Mouse (Mus musculus) hindlimb bud, embryonic 11.5 days (tissue): ENCODE data around the gene Tfap2e.

Experiments used
- DNase-seq: peaks from one replicate; pipeline ENCODE4 v3.0.0-alpha.2; 2012; ENCODE audit warnings: low read depth, low spot score; ENCODE audit errors: extremely low spot score

Tfap2e gene

DNA sequence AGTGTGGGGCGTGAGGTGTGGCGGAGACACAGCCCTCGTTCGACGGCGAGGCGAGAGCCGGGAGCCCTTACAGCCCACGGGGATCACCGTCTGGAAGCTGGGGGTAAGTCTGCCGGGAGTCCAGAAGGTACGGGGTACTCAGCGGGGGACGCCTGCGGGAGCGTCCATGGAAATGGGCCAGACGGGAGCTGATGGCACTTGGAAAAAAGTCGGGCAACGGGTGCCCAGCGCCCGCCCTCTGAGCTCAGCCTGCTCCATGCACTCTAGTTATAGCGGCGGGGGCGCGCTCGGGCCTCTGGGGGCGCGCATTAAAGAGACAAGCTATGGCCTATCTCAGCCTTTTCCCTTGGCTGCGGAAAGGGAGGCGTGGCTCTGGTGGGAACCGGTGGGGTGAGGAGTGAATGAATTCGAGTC, at the start of gene Tfap2e:
Tfap2e (minus strand) TSS at position 240 of the 414 bp plus-strand sequence.
- no peak for DNase-seq

DNA sequence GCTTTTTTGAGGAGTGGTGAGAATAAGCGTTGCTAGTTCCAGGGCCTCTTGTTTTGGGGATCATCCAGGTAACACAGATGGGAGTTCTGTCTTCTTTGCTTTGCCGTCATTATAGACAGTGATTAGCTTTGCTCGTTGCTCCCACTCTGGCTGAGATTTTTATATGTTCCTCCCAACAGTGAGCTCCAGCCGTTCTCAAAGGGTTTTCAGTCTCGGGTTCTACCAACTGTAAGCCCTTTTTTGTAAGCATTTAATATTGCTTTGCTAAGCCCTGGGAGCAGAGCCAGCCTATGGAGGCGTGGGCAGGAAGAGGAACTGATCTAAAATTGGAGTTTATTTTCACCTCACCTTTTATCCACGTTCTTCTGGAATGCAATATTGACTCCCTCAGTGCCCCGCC, 47.0 kb upstream of the Tfap2e start:
- DNase-seq = no peak

DNA sequence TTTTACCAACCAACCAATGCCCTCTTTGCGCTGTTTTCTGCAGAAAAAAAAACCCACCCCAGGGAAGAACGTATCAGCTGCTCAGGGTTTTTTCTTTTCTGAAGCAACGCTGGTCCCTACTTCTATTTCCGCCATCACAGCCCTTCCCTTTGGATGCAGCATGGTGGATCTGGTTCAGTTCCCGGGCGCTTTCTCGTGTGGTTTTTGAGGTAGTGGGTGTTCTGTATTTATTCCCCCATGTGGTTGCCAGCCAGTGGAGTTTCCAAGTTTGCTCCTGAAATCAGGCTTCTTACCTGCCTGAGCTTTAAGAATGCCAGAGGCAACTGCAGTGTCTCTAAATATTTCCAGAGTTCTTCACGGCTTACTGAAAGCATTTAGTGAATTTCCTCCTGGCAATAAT, 46.5 kb upstream of the Tfap2e start:
- DNase-seq = no peak

DNA sequence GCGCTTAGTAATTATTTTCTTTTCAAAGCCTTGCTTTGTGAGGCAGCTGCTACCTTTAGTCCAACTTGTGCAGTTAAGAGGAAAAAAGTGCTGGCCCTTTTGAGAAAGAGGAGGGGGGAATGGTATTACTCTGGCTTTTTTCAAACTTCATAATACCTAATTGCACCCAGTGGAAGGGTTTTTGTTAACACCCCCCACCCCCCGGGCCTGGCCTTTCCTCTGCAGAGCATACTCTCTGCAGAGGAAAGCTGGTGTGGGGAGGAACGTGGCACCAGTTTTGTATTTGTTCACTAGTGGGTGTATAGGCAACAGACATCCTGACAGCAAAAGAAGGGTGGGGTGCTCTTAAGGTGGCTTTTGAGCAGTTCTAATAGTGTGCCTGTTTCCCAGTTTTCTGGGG, 45.8 kb upstream of the Tfap2e start:
- no peak for DNase-seq

DNA sequence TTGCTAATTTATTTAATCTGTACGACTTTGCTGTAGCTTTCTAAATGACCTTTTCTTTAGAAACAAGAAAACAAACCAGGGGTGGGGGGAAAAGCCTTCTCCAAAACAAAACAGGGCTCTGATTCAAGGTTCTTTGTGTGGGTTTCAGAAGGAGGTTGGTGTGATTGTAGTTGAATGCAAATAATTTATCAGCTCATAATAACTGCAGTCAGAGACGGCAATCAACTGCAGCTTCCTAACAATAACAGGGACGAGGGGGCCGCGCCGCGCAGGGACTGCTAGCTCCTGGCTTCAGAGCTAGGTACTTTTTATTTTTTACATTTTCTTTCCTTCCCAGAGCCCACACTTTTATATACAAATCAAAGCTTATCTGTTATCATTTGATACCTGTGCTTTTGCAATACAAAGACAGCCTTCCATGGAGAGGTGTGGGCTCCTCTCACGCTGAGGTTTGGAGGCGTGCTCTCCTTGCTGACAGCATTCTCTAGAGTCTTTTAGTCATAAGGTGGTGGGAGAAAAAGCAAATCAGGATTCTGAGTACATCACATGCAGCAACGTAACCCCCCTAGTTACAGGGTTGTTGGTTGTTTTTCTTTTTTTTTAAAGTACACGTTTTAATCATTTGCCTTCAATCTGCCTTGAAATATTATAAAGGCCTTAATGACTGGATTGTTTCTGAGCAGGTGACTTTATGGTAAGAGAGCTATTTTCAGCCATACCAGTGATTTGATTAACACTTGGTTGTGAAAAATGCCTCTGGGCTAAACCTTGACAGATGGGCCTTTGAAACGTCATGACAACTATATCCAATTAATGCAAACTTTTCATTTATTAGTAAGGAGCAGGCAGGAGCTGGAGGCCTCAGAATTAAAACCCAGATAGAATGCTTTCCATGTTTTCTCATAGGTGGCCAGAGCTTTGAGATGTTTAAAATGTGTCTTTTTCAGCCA, 44.1 kb upstream of the Tfap2e start:
- DNase-seq = no peak

DNA sequence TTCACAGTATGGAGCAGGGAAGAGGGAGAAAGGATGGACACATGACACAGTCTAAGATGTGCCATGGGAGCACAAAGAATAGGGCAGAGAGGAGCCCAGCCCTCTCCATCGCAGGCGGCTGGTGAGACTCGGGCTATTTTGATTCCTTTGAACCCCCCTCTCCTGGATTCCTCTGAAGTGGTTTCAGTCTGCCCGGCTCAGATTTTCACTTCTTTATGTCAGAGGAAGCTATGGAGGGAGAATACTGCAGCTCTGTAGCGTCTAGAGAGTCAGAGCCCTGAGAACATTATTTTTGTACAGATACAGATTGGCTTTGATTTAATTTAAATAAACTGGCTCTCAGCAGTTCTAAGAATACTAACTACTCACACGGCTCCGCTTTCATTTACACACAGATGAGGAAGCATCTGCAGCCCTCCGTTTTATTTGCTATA, 43.1 kb upstream of the Tfap2e start:
- DNase-seq = no peak

DNA sequence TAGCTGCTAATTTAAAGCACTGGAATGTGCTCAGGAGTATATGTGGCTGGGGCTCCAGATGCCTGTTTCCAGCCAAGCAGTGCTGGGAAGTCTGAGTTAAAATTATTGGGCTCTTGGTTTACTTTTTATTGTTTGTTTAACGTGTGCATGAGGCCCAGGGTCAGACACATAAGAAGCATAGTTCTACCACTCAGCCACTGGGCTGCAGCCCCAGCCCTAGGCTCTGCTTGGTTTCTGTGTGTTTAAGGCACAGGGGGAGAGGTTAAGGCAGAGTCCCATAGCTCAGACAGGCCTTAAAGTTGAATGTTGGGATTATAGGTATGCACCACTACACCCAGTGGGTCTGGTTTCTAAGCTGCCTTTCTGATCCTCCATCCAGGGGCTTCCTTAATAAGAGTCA, 39.1 kb upstream of the Tfap2e start:
- DNase-seq = no peak

DNA sequence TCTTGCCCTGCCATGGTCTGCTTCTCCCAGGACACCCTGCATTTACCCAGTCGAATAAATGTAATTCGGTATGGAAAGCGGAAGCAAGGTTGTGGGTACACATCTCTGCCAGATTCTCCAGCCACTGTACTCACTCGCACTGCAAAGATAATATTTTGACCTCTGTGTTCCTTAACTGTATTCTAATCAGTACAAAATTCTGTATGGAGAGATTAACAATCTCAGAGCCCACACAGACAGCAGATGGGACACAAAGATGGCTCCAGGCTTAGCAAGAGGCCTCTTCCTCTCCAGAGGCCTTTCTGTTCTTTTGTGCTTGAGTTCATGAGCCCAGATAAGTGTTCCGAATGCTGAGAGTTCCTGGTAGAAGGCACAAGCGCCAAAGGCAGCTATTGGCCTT, 37.8 kb upstream of the Tfap2e start:
- no peak for DNase-seq

DNA sequence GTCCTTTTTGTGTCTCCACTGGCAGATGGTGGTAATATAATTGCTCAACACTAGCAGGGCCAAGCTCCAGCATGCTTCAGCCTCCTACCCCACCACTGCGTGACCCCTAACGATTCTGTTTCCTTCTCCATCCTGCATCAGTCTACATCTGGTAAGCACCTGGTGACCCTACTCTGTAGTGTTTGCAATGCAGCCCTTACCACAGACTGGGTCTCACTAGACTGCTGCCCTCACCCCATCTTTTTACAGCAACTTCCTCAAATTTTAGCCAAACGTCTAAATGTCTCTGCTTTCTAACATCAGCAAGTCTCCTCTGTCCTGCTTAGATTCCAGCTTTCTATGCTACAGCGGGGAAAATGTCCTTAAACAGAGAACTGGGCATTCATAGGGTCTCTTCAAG, 34.8 kb upstream of the Tfap2e start:
- DNase-seq = no peak

DNA sequence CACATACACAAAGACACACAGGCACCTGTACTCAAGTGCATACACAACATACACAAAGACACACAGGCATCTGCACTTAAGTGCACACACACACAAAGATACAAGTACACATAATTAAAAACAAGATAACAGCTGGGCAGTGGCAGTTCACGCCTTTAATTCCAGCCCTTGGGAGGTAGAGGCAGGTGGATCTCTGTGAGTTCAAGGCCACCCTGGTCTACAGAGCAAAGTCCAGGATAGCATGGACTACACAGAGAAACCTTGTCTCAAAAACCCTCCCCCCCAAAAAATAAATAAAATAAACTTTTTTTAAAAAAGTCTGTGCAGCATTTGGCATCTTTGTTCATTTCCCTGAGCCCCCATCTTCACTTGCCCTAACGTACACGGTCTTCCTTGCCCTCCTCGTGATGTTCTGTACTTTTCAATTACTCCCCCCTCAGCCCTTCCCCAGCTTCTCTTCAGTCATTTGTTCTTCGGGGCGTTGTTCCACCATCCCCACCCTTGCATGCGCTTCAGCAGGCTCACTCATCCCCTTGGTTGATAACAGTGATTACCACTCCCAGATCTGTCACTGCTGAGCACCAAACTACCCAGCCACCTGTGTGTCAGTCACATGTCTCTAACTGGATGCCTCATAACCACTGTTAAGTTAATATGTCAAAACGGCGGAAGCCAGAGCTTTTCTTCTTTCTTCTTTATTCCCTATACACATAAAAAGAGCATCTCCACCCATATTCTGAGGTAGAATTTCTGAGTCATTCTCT, 33.9 kb upstream of the Tfap2e start:
- DNase-seq = no peak

DNA sequence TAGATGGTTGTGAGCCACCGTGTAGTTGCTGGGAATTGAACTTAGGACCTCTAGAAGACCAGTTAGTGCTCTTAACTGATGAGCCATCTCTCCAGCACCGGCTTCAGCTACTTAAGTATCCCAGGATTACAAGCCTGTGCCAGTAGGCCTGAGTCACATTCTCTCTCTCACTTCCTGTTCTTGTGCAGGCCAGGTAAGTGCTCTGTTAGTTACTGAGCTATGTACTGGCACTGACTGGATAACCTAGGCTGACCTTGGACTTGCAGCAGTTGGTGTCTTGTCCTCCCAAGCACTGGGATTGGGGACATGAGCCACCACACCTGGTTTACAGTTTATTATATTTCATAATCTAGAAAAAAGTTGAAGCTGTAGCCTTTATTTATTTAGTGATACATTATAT, 27.4 kb upstream of the Tfap2e start:
- DNase-seq = no peak

DNA sequence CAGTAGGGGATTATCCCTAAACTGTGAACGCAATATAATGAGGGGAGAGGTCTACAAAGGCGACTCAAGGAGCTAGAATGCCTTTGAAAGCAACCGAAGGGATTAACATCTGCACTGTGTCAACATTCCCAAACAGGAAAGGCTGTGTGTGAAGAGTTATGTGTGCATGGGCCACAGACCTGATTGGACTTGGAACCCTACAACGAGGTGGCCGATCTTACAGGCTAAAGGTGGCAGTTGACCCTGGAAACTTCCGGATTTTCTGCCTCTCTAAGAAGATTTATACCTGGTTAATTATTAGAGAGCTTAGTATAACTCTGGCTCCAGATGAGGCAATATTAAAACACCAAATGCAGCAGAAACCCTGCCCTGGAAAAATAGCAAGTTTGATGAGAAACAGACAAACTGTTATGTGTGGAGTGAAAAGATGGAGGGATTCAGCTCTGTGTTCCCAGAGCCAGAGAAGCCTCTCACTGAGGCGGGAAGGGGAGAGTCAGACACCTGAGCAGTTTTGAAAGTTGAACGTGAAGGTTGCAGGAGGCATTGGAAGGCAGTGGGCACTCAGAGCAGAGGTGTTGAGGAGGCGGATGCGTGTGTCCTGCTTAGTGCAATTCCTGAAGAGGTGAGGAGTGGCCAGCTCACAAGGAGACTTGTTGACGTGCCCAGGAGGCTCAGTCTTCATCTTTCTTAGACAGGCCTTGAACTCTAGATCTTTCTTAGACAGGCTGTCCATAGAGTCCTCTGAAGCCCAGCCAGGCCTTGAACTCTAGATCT, 26.7 kb upstream of the Tfap2e start:
- no peak for DNase-seq

DNA sequence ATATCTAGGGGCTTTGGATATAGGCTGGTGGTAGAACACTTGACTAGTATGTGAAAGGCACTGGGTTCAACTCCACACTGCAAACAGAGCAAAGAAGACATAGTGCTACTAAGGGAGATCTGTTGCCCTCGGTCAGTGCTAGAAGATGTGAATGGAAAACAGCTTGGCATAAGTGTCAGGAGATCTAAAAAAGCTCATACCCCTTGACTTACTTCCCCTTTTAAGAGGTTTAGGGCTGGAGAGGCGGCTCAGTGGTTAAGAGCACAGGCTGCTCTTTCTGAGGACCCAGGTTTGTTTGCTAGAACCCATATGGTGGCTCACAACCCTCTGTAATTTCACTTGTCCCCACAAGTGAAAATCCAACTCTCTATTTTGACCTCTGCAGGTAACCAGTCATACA, 23.4 kb upstream of the Tfap2e start:
- DNase-seq = no peak

DNA sequence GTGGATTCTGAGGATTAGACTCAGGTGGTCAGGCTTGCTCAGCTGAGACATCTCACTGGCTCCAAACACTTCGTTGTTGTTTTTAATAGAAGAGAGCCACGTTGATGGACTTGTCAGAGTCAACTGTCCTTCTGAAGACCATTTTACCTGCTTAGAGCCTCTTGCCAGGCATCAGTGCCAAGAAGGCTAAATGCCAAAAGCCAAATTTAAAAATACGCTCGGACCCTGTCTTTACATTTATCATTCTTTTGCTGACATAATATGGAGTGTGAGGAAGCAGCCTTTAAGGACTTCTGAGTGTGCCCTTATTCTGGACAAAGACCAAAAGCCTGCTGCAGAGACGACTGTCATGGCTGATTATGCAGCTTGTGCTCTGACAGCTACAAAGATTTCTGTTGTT, 22.3 kb upstream of the Tfap2e start:
- DNase-seq = no peak

DNA sequence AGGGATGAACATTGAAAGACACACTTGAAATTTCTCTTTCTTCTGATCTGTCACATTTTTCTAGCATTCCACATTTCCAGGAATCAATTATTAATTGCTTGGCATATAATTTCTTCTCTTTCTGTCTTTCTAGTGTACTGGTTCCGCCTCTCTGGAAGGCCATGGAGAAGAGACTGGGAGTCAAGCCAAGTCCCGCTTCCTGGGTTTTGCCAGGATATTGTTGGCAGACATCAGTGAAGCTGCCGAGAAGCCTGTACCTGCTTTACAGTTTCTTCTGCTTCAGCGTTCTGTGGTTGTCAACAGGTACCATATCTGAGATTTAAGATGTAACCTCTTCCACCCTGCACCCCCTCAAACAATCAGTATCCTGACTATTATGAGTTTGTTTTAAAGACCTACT, 20.7 kb upstream of the Tfap2e start:
- DNase-seq = no peak

DNA sequence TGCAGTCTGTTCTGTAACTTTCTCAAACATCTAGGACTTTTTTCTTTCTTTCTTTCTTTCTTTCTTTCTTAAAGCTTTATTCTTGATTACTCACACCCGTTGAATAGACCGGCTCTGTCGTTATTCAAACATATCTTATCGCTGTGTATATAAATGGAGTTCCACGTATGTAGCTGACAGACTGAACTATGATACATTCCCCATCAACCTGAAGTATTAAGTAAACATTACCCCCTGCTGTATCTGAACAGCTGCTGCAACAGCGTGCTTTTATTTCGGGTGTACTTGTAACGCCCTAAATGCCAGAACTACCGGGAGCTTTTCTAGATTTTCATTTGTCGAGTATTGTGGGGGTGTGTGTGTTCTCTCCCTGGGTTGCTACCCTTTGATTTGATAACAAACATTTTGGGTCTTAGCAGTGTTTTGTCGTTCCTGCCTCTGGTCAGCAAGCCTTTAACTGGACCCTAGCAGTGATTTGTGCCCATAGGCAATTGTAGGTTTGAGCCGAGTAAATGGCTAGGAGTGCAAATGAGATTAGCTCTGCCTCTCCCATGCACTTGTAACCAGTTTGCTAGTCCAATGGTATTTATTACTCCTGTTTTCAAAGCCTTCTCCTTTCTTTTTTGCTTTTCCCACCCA, 18.8 kb upstream of the Tfap2e start:
- DNase-seq = no peak

DNA sequence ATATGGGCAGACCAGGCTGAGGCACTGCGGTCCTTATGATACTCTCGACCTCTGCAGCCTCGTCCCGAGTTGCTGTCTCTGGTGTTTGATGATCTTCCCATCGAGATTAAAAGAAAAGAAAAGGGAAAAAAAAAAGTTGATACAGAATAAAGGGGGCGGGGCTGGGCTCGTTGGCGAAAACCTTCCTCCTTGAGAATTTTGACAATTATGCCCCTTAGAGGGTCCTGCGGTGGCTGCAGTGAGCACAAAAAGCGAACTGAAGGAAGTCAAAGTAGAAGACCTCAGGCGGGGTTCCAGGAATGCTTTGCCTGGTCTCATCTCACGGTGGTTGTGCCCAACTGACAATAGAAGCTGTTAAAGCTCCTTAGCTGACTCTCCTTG, 18.2 kb upstream of the Tfap2e start:
- DNase-seq = no peak

DNA sequence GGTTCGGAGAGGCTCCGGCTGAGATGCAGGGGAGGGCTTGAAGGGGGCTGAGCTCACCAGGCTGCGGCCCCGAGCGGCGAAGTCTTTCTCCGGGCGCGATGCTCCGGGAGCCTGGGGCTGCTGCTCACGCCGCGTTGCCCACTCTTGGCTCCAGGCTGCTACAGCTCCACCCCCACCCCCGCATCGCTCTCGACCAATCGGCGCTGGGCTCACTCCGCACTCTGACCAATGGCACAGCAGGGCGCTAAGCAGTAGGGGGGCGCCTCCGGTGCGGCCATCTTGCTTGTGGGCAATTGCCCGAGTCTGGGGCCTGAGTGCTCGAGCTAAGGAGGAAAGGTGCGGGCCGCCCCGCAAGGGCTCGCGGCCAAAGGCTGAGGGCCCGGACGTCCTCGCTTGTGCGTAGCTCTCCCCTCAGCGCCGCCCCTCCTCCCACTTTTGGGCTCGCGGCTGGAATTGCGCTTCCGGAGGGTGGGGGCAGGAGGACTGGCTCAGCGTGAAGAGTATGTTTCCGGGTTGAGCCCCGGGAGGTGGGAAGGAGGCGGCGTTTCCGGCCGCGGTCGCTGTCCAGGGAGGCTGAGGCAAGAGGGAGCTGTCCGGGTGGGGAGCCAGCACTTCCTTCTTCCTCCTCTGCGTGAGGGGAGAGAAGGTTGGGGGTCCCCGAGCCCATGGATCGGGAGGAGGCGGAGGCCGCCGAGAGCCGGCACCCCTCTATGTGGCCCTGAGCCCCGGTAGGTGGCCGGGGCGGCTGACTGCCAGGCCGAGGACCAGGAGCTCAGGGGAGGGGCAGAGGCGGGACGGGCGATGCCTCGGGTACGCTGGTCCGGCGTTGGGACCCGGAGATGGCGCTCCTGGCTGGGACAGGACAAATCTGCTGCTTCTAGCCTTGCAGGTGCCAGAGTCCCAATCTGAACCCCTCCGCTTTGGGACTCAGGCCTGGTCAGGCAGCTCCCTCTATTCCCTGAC, 17.5 kb upstream of the Tfap2e start, which contains the start of the genes Ncdn and AU040320:
Ncdn (minus strand) TSS at position 171 of the 963 bp plus-strand sequence.
AU040320 (plus strand) TSS at position 277 of the 963 bp plus-strand sequence.
- no peak for DNase-seq

DNA sequence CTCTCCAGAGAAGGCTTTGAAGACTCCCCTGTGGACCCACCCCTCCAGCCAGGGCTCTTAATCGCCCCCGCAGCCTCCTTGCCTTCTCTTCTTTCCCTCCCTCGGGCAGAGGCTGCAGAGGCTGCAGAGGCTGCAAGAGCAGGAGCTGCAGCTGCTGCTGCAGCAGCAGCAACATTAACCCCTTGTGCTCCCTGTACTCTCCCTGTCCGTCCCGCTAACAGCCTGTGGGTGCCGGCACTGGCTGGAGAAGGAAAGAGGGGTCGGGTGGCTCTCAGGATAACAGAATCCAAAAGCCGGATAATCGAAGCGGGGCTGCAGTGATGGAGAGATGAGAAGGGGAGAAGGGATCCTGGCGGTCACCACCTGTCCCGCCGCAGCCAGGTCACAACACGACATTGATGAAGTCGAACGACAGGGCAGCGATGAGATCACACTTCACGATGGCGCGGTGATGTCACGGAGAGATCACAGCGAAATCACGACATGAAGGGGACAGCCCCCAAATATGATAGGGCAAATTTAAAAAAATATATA, 16.6 kb upstream of the Tfap2e start:
- no peak for DNase-seq
